Mouse (Mus musculus): ENCODE data around the gene Mid1.

Mid1 gene

DNA sequence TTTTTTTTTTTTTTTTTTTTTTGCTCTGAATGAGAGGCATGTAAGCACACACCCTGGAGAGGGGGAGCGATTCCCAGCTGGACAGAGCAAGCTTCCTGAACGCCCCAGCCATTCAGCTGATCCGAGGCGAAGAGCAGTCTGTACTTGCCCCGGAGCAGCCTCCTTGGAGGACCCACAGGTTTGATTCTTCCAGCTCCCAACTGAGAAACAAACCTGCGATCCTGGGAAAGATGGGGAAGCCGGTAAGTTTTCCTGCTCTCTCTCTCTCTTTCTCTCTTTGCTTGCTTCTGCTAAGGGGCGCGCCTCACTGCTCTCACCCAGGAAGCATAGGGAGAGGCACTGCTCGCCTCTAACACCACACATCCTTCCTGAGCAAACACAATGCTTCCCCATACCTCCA lies at the start of gene Mid1:
Gene Mid1, plus strand, starts transcription at position 69 of the 400 bp plus-strand sequence.
- peak; percentile 18 for DNase-seq (ENCODE audit: low read depth, low spot score)

DNA sequence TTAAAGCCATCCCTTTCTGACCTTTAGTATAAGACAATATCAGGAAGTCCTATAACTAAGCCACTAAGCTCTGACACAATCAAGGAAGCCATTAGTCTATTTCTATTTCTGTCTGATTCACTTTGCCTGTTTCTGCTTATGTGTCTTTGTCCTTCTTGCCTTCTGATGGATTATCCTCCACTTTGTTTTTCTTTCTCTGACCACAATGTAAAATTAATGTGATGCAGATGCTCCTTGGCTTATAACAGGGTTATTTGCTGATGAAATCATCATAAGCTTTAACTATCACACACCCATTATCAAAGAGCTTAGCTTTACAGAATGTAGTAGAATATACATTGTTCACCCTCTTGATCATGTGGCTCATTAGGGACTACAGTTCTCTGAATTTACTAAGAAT lies 11.9 kb upstream of the Mid1 start:
- no peak for DNase-seq (ENCODE audit: low read depth, low spot score)

DNA sequence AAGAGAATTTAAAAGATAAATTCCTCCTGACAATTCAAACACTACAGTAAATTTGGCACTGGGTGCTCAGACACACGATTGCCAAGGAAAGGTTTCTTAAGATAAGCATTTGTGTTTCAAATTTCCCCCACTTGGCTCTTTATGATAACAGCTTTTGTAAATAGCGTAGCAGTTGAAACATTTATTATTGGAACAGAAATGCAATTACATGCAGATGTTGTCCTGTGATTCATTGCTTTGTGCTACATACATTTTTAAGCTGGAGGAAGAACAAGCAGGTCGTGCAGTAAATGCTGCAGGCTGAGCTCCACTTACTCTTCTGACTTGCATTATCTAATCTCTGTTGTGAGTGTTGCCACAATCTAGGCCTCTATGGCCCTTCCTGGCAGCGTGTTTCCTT lies 8.7 kb upstream of the Mid1 start:
- no peak for DNase-seq (ENCODE audit: low read depth, low spot score)

DNA sequence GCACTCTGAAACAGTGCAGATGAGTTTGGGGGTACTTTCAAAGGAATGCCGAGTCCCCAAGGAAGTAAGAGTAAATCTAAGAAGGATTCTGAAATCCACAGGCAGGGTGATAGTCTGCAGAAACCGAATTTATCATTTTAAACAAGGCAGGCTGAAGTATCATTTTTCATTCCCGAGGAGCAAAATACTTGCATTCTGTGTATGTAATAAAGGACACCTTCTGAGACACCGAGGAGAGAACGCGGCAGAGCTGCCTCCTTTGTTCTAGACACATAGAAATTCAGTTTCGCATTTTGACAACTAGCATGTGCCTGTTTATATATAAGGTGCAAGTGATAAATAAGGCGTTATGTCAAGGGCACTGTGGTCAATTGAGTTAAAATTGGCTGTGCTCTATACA lies 732 bp downstream of the Mid1 start:
- no peak for DNase-seq (ENCODE audit: low read depth, low spot score)

DNA sequence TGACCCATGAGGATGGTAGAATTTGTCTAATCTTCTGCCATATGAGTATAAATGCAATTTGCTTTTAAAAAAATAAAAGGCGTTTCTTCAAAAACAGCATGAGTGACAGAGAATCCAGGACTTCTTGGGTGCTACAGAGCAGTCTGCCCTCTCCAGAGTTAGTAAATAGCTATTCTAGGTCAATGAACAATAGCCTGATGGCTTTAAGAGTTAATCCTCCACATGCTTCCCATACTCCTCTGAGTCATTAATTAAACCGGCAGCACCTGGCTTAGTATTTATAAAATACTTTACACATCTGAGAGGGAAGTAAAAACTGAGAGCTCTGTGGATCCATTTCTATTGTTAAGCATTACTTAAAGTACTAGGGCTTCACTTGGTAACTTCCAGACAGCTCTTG lies 6.2 kb downstream of the Mid1 start:
- no peak for DNase-seq (ENCODE audit: low read depth, low spot score)

DNA sequence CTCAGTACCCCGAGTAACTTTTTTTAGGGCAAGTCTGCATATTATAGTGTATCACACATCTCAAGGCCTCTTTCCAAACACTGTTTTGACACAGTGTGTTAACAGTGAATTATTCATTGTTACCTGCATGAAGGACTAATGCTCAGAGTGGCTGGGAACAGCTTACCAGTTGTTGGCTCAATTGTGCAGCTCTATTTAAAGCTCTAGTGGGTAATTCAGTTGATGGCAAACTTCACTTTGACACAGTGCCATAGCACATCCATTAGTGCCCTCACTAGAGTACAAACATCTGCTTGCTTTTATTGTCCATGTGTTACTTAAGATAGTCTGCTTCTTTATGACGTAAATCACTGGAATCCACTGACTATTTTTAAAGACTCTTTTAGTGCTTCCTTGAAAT lies 6.7 kb downstream of the Mid1 start:
- no peak for DNase-seq (ENCODE audit: low read depth, low spot score)

DNA sequence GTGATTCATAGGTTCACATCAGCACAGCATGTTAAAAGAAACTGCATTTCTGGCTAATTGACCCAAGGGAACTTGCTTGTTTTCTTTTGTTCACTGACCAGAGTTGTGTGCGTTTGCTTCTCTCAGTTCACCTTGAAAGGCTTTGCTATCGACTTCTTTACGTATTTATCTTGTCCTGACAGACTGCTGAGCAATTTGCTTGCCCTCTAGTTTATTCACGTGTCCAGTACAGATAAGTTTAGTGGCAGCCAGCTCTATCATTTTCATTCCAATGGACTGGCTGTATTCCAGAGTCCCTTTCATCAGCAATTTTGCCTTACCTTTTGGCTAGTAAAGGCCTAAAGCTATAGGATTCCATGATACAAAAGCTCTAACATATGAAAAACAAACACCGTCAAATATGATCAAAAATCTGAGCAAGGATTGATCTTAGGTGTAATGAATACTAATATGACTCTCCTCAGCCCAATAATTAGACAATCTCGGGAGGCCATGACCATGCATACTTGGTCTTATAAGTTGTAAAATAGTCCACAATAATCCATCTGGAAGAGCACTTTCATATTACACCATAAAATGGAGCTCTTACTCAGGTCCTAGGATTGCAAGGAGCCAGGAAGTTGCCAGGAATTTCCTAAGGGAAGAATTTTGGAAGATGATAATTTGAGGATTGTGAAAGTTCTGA lies 7.4 kb downstream of the Mid1 start:
- DNase-seq (ENCODE audit: low read depth, low spot score): no peak

DNA sequence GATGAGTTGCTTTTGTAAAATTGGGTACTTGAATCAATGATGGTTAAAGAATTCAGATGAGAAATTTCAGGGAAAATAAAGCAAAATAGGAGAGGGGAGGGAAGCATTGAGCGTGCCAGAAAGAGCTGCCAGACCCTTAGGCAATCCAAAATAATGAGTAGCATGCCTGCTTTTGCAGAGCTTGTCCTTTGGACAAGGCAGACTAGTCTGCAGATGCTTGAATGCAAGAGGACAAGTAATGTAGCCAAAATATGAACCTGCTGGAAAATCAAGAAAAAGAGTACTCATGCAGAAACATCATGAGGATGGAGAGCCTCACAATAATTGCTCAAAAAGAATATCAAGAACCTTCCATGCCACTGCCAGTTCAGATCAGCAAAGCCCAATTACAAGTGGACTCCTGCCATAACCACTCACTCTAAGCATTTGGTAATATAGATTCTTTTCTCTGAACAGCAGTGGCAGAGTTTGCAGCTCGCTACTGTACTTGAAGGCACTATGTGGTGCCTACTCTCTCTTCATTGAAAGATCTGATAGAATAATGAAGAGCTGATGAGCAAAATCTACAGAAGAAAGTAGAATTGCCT lies 19.1 kb downstream of the Mid1 start:
- DNase-seq (ENCODE audit: low read depth, low spot score): no peak

DNA sequence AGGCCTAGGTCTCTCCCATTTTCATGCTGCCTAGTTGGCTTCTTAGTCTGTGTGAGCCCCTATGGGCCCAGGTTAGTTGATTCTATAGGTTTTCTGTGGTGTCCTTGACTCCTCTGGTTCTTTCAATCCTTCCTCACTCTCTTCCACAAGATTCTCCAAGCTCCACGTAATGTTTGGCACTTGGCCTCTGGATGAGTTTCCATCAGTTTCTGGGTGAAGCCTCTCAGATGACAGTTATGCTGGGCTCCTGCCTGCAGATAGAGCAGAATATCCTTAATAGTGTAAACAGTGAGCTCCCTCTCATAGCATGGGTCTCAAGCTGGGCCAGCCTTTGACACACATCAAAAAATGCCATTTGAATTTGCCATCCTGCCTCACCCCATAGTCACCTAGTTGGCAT lies 38.5 kb downstream of the Mid1 start:
- no peak for DNase-seq (ENCODE audit: low read depth, low spot score)

DNA sequence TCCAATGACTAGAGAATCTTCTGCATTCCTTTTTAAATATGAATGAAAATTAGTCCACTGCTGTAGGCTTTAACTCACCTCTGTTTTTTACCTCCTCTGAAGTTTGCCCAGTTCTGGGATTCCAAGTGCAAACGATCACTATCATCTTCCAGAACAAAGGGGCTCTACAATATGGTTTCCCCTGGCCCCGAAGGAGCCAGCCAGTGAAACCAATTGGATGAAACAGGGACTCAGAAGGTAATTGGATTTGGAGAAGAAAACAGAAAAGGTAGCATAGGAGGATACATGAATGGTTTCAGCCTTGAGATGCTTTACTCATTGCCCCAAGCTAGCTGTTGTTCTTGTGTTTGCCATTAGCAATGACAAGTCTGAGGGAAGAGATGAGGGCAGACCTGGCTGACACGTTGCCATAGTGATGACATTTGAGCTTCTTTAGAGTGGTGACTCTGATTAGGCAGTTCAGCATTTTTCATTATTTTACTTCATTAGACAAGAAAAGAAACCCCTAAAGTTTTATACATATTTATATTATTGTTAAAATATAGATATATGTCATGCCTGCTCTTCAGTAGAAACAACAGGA lies 50.5 kb downstream of the Mid1 start:
- no peak for DNase-seq (ENCODE audit: low read depth, low spot score)

DNA sequence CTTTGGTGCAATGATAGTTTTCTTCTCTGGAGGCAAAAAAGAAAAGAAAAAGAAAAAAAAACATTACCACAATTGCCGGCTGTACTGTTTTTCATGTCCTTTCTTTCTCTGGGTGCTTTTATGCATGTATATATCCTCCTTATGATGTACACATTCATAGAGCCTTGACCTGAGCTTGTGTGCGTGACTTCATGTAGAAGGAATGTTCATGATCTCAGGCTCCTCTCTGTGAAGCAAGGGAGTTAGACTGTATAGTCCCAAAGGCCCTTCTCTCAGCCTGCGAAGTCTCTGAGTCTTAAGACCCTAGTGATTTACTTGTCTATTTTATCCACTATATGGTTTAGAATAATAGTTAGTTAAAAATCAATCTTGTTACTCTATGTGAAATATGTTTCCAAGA lies 73.0 kb downstream of the Mid1 start:
- DNase-seq (ENCODE audit: low read depth, low spot score): no peak

DNA sequence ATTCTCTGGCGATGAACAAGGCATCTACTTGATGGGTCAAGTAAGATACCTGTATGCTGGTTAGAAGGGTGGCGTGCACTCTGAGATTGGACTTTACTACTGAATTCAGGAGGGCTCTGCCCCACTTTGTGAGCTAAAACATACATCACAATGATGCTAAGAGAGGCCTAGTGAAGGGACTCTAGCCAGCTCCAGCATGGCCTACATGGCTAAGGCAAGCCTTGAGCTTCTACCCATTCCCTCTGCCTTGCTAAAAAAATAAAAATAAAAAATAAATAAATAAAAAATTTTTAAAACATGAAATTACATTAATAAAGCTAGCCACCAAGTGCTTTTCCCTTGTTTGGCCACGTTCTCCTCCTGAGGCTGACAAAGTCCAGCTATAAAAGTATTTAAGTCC lies 94.5 kb downstream of the Mid1 start, which contains the start of gene 4933400A11Rik:
Gene 4933400A11Rik, minus strand, starts transcription at position 101 of the 400 bp plus-strand sequence.
- no peak for DNase-seq (ENCODE audit: low read depth, low spot score)

DNA sequence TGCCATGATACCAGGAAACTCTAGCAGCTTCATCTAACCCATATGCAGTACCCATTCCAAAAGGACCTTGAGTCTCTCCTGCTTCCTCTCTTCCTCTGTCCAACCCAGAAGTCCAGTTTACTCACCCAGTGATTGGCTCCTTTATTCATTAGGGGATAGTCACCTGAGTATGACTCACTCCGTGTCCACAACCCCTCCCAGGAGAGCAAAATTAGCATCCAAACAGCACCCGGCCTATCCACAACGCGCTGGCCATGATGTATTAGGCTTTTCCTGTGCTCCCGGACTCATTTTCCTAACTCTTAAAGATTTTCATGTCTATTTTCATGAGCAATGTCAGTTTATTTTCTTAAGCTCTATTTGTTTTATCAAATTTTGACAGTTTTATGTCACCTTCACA lies 104.7 kb downstream of the Mid1 start:
- no peak for DNase-seq (ENCODE audit: low read depth, low spot score)

DNA sequence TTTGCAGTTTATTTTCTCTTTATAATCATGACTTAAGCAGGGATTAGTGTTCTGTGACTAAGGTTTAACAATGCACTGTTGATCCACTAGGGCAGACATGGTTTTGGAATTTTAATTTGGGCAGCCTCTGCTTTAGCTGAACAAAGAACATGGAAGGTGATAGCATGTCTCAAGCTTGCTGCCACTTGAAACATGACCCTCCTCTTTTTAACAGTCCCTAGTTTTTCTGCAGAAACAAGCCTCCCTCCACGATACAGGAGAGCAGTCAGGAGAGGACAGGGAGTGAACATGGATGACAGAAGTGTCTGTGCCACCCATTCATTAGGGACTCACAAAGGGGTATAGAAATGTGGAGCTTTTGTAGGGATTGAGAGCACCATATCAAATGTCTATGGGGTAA lies 107.9 kb downstream of the Mid1 start:
- DNase-seq (ENCODE audit: low read depth, low spot score): peak; percentile 12

DNA sequence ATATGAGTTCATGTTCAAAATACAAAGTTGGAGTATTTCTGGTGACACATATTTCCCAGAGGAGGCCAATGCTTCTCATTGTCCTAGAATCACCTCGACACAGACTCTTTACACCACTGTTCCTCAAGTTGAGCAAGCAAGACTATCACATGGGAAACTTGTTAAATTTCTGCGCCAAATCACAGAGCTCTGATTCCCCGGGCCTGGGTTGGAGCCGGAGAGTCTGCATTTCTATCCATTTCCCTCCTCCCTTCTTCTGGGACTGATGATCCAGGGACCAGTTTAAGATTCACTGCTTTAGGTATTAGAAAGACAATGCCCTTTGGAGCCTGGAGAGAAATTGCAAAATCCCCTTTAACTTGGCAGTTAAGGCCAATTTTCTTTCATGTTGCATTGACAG lies 109.4 kb downstream of the Mid1 start:
- no peak for DNase-seq (ENCODE audit: low read depth, low spot score)

DNA sequence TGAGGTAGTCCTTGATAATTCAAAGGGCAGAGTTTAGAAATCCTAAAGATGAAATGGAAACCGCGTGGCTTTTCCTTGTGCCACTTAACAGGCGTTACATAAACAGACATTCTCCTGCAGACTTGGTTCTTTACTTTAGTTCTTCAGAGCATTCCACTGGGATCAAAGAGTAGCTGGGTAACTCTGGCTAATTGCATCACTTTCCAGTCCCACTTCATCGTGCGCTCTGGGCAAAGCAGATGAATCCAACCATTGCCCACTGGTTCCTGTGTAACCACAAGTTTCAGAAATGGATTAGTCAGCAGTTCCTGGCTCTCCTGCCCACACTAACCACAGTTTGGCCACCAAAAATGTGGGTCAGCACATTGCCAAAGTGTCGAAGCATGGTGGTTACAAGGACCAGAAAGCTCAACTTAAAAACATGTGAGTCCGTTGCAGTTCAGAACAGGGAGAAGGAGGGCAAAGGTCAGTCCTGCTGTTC lies 109.9 kb downstream of the Mid1 start:
- no peak for DNase-seq (ENCODE audit: low read depth, low spot score)

DNA sequence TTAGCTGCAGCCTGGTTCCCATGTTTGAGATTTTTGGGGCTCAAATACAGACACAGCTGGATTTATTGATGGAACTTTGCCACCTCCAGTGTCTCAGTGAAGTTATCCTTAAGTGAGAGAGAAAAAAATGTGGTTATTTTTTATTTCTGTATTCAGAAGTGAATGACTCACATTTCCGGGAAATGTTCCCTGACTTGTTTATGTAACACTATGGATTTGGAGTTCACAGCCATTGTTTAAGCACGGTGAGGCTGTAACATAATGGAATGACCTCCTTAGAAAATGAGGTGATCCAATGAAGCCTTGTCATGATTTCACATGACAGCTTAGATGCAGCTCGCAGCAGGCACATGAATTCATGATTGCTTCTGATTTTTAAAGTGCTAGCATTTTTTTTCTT lies 112.1 kb downstream of the Mid1 start:
- no peak for DNase-seq (ENCODE audit: low read depth, low spot score)

DNA sequence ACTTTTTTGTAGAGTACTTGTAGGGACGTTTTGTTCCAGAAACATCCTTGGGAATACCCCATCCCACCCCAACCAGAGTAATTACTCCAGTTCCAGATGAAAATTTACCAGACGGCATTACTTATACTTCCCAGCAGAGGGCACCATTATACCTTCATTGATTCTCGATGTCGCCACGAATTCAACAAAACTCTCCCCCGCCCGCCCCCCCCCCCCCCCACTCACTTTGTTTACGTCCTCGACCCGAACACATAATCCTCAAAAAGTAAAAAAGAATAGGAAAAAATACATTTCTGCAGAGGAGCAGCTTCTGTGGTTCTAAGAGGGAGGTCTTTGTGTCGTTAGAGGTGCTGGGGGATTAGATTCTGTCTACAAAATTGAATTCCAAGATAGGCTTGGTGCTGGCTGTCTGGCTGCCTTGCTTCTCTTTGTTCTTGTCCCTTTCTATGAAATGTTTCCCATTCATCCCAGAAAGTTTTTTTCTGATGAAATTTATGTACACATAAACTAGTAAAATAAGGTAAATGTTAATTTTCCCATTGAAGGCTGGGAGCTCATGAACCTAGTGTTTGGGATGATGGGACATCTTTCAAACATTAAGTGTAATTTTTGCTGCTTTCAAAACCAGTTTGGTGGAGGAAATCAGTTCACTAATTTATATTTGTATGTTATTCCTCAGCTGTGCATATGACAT lies 114.1 kb downstream of the Mid1 start:
- DNase-seq (ENCODE audit: low read depth, low spot score): peak; percentile 61

DNA sequence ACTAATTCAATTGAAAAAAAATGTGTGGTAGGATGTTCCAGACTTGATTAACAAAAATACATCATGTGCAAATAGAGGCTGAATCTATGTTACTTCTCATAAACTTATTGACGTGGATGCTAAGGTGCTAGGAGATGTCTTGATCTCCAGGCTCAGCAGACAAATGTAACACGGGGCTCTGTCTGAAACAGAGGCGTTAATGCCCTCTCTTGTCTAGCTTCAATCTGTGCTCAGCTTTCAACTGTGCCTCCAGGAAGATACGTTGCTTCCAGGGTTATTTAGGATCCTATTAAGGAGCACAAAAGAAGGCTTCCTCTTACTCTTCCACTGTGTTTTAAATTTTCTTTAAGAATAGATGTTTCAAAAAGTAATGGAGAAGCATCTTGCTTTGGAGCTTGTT lies 115.2 kb downstream of the Mid1 start:
- DNase-seq (ENCODE audit: low read depth, low spot score): no peak

DNA sequence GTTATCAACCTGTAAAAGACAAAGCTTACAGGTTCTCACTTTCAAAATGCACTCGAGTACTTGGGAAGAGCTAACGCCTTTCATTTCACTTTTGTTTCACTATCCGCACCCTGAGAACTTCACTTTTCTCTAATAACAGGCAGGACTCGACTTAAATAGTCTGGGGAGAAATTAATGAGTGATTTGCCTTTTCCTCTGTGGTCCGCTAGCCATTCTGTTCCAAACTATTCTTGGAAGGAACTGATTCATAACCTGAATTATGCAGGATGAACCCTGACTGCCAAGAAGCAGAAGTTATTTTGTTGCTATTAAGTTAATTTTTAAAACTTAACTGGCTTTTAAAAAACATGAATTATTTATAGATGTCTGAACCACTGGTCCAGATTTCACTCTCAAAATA lies 120.8 kb downstream of the Mid1 start:
- no peak for DNase-seq (ENCODE audit: low read depth, low spot score)

DNA sequence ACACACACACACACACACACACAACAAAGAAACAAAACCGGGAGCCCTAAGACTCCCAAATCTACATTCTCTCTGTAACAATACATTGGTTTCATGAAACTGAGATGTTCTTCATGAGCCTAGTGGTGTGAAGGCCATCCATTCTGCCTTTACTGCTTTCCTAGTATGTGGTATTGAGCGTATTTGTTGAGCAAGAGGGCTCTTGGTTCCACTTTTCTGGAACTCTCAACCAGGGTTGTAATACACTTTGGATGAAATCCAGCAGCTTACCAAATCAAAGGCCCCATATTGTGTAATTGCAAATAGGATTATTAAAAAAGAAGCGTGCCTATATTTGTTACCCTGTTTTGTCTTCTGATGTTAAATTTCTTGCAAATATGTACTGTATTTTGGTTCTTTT lies 122.7 kb downstream of the Mid1 start:
- no peak for DNase-seq (ENCODE audit: low read depth, low spot score)

DNA sequence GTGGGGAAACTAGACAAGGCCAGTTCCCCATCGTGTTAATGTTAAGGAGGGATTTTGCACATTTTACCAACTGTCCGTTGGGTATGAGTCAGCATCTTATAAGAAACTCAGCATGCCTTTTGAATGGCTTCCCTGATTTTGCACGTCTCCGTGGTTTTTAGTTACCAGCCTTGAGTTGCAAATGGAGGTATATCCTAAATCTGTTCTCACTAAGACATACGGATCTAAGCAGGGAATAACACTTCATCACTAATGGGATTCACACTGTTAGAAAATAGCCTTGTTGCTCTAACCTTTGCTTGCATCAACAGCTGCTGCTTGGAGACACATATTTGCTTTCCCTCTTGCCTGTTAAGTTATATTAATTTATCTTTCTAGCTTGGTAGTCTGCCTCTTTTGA lies 126.3 kb downstream of the Mid1 start:
- DNase-seq (ENCODE audit: low read depth, low spot score): no peak

DNA sequence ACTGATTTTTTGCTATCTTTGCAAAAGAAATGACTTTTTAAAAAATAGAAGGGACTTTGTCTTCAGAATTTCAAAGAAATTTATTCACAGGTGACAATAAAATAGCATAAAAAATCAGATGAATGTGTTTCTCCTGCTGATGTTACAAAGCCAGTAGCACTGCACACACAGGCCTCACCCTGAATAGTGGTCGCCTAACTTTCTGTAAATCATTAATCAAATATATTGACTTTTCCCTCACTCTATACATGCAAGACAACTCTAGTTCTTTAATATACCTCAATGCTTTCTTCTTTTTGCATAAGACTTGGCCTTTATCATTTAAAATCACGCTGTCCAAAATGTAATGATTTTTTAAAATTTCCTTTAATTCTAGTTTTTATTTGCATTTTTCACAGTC lies 126.8 kb downstream of the Mid1 start:
- no peak for DNase-seq (ENCODE audit: low read depth, low spot score)
